Mouse (Mus musculus): ENCODE data around the gene Alpi.

The Alpi gene

DNA sequence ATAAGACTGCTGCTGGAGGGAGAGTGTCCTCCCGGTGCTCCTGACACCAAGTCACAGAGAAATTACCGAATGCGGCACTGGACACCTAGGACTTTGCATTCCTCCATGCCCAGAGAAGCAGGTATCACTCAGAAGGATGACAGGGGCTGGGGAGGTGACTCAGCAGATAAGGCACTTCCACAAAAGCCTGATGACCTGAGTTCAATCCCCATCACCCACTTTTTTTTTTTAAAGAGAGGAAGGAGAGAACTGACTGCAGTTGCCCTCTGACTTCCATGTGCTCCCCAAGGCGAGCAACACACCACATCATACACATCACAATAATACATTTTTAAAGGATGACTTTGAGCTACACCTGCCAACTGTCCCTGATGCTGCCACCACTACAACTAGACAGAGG is 44.3 kb downstream of the Alpi start:
- DNase-seq, result no peak

DNA sequence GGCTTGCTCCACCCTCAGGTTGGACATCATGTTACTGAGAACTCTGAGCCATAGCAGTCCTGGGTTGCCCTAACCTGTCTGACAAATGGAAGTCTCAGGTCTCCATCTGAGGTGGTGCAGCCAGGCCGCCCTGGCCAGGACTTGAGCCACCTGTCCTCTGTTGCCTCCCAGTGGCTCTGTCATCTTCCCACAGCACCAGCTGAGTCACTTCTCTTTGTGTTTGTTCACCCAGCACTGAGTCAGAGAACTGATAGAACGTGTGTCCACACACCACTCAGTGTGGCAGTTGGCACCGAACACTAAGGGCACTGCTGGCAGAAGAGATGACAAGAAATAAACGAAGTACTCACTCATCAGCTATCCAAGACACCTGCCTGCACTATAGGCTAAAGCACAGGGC is 50.0 kb downstream of the Alpi start:
- DNase-seq, result no peak

DNA sequence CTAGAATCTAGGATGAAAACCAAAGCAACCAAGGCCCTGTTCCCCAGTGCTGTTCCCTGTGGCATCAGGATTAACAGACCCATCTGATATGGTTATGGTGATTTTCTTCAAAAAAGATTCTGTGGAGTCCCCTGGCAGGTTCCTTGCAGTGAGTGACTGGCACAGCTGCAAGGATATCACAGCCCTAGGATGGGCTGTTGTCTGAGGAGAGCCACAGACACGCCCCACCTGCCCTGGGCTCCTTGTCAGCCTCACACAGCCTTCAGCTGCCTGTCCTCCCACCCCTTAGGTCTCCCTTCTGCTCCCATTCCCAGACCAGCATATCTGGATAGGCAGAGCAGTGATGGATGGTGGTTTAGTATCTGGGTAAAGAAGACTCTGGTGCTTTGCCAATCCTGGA is 50.7 kb downstream of the Alpi start:
- no peak for DNase-seq

DNA sequence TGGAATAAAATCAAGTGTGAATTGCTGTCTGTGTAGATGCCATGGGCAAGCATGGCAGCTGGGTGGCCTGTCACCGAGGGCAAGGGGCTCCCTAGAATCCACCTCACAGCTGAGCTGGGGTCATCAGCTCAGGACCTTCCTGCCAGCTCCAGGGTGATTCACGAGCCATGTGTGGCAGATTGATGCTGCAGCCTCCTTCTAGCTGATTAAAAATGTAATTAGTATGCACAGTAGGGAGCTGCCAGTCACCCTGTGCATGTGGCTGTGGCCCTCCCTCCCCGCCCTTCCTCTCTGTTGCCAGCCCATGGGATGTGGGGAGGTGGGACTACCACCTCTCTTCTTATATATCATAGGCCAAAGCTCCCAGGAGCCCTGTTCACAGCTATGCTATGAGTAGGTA is 51.3 kb downstream of the Alpi start:
- DNase-seq, result no peak

Data from thymus, adult 18-20 months (tissue).